Mouse (Mus musculus) hindbrain, embryonic 12.5 days (tissue): ENCODE data around the gene Gtf2b. TPM values are rescaled to one million over a fixed set of nuclear protein-coding genes. Genes with fewer than 3 reads are reported as not detected.

ENCODE experiments used
- ATAC-seq: fragments of 200-750 bp; cut with Nextera tagmentation; 2 replicates; pipeline ENCODE4 v1.8.0; 2017; ENCODE audit warnings: moderate TSS enrichment; ENCODE audit not compliant: low FRiP score
- H3K27ac ChIP-seq: fragments of 300-500 bp; sonication (generic); 2 replicates; pipeline ENCODE4 v1.5.1; 2016; ENCODE audit warnings: mild to moderate bottlenecking
- H3K27me3 ChIP-seq: fragments of 300-500 bp; sonication (generic); 2 replicates; pipeline ENCODE4 v1.6.1; 2016; ENCODE audit warnings: mild to moderate bottlenecking
- H3K36me3 ChIP-seq: fragments of 300-500 bp; sonication (generic); 2 replicates; pipeline ENCODE4 v1.6.1; 2016; ENCODE audit warnings: mild to moderate bottlenecking
- H3K4me1 ChIP-seq: fragments of 300-500 bp; sonication (generic); 2 replicates; pipeline ENCODE4 v1.6.1; 2016
- H3K4me2 ChIP-seq: fragments of 300-500 bp; sonication (generic); replicated peaks from 2 replicates; pipeline ENCODE4 v1.6.1; 2016; ENCODE audit warnings: mild to moderate bottlenecking
- H3K4me3 ChIP-seq: fragments of 300-500 bp; sonication (generic); 2 replicates; pipeline ENCODE4 v1.5.1; 2016; ENCODE audit warnings: mild to moderate bottlenecking
- H3K9ac ChIP-seq: fragments of 300-500 bp; sonication (generic); 2 replicates; pipeline ENCODE4 v1.6.1; 2016; ENCODE audit warnings: mild to moderate bottlenecking, moderate library complexity
- H3K9me3 ChIP-seq: fragments of 300-500 bp; sonication (generic); replicated peaks from 2 replicates; pipeline ENCODE4 v1.6.1; 2016; ENCODE audit warnings: mild to moderate bottlenecking
- WGBS: fragments of 180-500 bp; shearing (Covaris S2); methylation state at CpG from one replicate; pipeline ENCODE4 v1.1.7; 2016; 5-methylcytosine and 5-hydroxymethylcytosine counted together
- polyA plus RNA-seq: library from polyadenylated mRNA; unstranded; fragments of >200 nt; fragmentation: Nextera tagmentation; extraction: Ambion mirVana; gene quantifications from 2 replicates; pipeline ENCODE4 v1.2.1, GENCODE M21; 2016

Gene Gtf2b
- polyA plus RNA-seq: 88.1 and 94.1 TPM in 2 replicates

GRCm38 (mm10) chr3:142764995-142765777 lies at the start of gene Gtf2b:
Gene Gtf2b, plus strand, starts transcription at chr3:142765045.
- Histone ChIP-seq H3K4me2 (peak within 1 kb of the TSS; percentile 78), H3K27ac (peak within 1 kb of the TSS; percentile 86), H3K4me1 (peaks cover 16% of the 10 kb centered on the region), H3K36me3 (no peaks in the 10 kb centered on the region), H3K9ac (peak within 1 kb of the TSS; percentile 92), H3K9me3 (no peaks in the 10 kb centered on the region), H3K4me3 (peak within 1 kb of the TSS; percentile 84), H3K27me3 (no peaks in the 10 kb centered on the region)
- peak; percentile 99 for ATAC-seq
- under 1% methylated on average over 64 of the region's 64 CpGs for WGBS

- 90% methylated on average over 2 of the region's 2 CpGs for WGBS
- no peaks in the 10 kb centered on the region for H3K27me3 ChIP-seq
- no peak overlapping the region for H3K4me2 ChIP-seq
- no peak overlapping the region for H3K27ac ChIP-seq
- H3K4me3 ChIP-seq: no peak overlapping the region
- H3K9ac ChIP-seq: no peak overlapping the region
- ATAC-seq: no peak
- no peaks in the 10 kb centered on the region for H3K4me1 ChIP-seq
- no peaks in the 10 kb centered on the region for H3K9me3 ChIP-seq
- no peaks in the 10 kb centered on the region for H3K36me3 ChIP-seq
Observed at GRCm38 (mm10) chr3:142725481-142725880, 39.4 kb upstream of the Gtf2b start.

GRCm38 (mm10) chr3:142725969-142726672 lies 38.7 kb upstream of the Gtf2b start:
- H3K4me1 ChIP-seq: no peaks in the 10 kb centered on the region
- H3K4me3 ChIP-seq: no peak overlapping the region
- no peak overlapping the region for H3K27ac ChIP-seq
- no peak overlapping the region for H3K4me2 ChIP-seq
- 86% methylated on average over 22 of the region's 22 CpGs for WGBS
- no peak overlapping the region for H3K9ac ChIP-seq
- H3K36me3 ChIP-seq: no peaks in the 10 kb centered on the region
- ATAC-seq: no peak
- H3K9me3 ChIP-seq: no peaks in the 10 kb centered on the region
- H3K27me3 ChIP-seq: no peaks in the 10 kb centered on the region

- ATAC-seq: no peak
- H3K4me2 ChIP-seq: no peak overlapping the region
- no peaks in the 10 kb centered on the region for H3K4me1 ChIP-seq
- H3K9me3 ChIP-seq: no peaks in the 10 kb centered on the region
- H3K4me3 ChIP-seq: no peak overlapping the region
- no peak overlapping the region for H3K9ac ChIP-seq
- H3K27me3 ChIP-seq: no peaks in the 10 kb centered on the region
- no peak overlapping the region for H3K27ac ChIP-seq
- 86% methylated on average over 12 of the region's 12 CpGs for WGBS
- H3K36me3 ChIP-seq: no peaks in the 10 kb centered on the region
Observed at GRCm38 (mm10) chr3:142734291-142734690, 30.6 kb upstream of the Gtf2b start.

- no peak for ATAC-seq
- H3K27me3 ChIP-seq: no peaks in the 10 kb centered on the region
- WGBS: 78% methylated on average over 7 of the region's 7 CpGs
- H3K4me2 ChIP-seq: no peak overlapping the region
- no peak overlapping the region for H3K9ac ChIP-seq
- no peak overlapping the region for H3K4me3 ChIP-seq
- no peaks in the 10 kb centered on the region for H3K4me1 ChIP-seq
- H3K9me3 ChIP-seq: no peaks in the 10 kb centered on the region
- no peak overlapping the region for H3K27ac ChIP-seq
- no peaks in the 10 kb centered on the region for H3K36me3 ChIP-seq
Observed at GRCm38 (mm10) chr3:142740896-142741295, 23.9 kb upstream of the Gtf2b start.

GRCm38 (mm10) chr3:142743973-142744898 lies 20.6 kb upstream of the Gtf2b start:
- Histone ChIP-seq H3K36me3 (no peaks in the 10 kb centered on the region), H3K4me3 (no peak overlapping the region), H3K4me1 (no peaks in the 10 kb centered on the region), H3K27me3 (no peaks in the 10 kb centered on the region), H3K9me3 (no peaks in the 10 kb centered on the region), H3K27ac (no peak overlapping the region), H3K9ac (no peak overlapping the region), H3K4me2 (no peak overlapping the region)
- peak; percentile 47; the same call in 1 of the 2 replicates for ATAC-seq
- WGBS: 61% methylated on average over 21 of the region's 21 CpGs

GRCm38 (mm10) chr3:142745076-142745475 lies 19.8 kb upstream of the Gtf2b start:
- H3K4me1 ChIP-seq: no peaks in the 10 kb centered on the region
- H3K9ac ChIP-seq: no peak overlapping the region
- no peak overlapping the region for H3K4me2 ChIP-seq
- H3K4me3 ChIP-seq: no peak overlapping the region
- 94% methylated on average over 2 of the region's 2 CpGs for WGBS
- ATAC-seq: no peak
- no peaks in the 10 kb centered on the region for H3K27me3 ChIP-seq
- no peak overlapping the region for H3K27ac ChIP-seq
- no peaks in the 10 kb centered on the region for H3K9me3 ChIP-seq
- no peaks in the 10 kb centered on the region for H3K36me3 ChIP-seq

- Histone ChIP-seq H3K4me1 (no peaks in the 10 kb centered on the region), H3K9ac (no peak overlapping the region), H3K9me3 (no peaks in the 10 kb centered on the region), H3K27ac (no peak overlapping the region), H3K4me3 (no peak overlapping the region), H3K27me3 (no peaks in the 10 kb centered on the region), H3K36me3 (no peaks in the 10 kb centered on the region), H3K4me2 (no peak overlapping the region)
- 97% methylated on average over 7 of the region's 7 CpGs for WGBS
- no peak for ATAC-seq
Observed at GRCm38 (mm10) chr3:142747673-142748072, 17.2 kb upstream of the Gtf2b start.

- no peaks in the 10 kb centered on the region for H3K9me3 ChIP-seq
- H3K4me3 ChIP-seq: no peak overlapping the region
- no peak for ATAC-seq
- no peak overlapping the region for H3K9ac ChIP-seq
- no peaks in the 10 kb centered on the region for H3K27me3 ChIP-seq
- H3K4me2 ChIP-seq: no peak overlapping the region
- H3K27ac ChIP-seq: no peak overlapping the region
- 89% methylated on average over 16 of the region's 16 CpGs for WGBS
- no peaks in the 10 kb centered on the region for H3K4me1 ChIP-seq
- H3K36me3 ChIP-seq: no peaks in the 10 kb centered on the region
Observed at GRCm38 (mm10) chr3:142749131-142749530, 15.7 kb upstream of the Gtf2b start.

- H3K9ac ChIP-seq: no peak overlapping the region
- H3K36me3 ChIP-seq: no peaks in the 10 kb centered on the region
- no peak overlapping the region for H3K4me3 ChIP-seq
- 90% methylated on average over 18 of the region's 18 CpGs for WGBS
- no peak overlapping the region for H3K27ac ChIP-seq
- H3K27me3 ChIP-seq: no peaks in the 10 kb centered on the region
- no peak overlapping the region for H3K4me2 ChIP-seq
- no peaks in the 10 kb centered on the region for H3K9me3 ChIP-seq
- ATAC-seq: no peak
- H3K4me1 ChIP-seq: no peaks in the 10 kb centered on the region
Observed at GRCm38 (mm10) chr3:142755132-142755867, 9.5 kb upstream of the Gtf2b start.

- ATAC-seq: no peak
- Histone ChIP-seq H3K36me3 (no peaks in the 10 kb centered on the region), H3K4me2 (no peak overlapping the region), H3K9ac (no peak overlapping the region), H3K27me3 (no peaks in the 10 kb centered on the region), H3K9me3 (no peaks in the 10 kb centered on the region), H3K27ac (no peak overlapping the region), H3K4me1 (no peaks in the 10 kb centered on the region), H3K4me3 (no peak overlapping the region)
- 59% methylated on average over 12 of the region's 12 CpGs for WGBS
Observed at GRCm38 (mm10) chr3:142757841-142758240, 7.0 kb upstream of the Gtf2b start.
